Mouse (Mus musculus): Measurements from ENCODE around the gene Elp5. TPM values are rescaled to one million over a fixed set of nuclear protein-coding genes. Genes with fewer than 3 reads are reported as not detected.
A peak's percentile ranks its signal among the peaks of the same experiment; 100 is the strongest.
"Not testable (repeated sequence)": the region's sequence is repeated elsewhere in the genome, so short reads cannot be mapped to it uniquely, and the experiment has no call there.

Gene Elp5
- total RNA-seq, 1 experiment from 2014 or later: 71.1 TPM

DNA sequence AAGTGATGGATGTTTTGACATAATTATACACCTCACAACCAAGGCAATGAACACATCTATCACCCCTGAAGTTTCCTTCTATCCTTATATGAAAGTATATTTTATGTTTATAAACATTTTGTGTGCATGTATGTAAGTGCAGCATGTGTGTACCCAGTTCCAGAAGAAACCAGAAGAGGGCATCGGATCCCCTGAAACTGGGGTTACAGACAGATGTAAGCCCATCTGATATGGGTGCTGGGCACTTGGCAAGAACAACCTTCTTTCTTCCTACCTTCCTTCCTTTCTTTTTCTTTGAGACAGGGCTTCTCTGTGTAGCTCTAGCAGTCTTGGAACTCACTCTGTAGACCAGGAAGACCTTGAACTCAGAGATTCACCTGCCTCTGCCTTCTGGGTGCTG lies 26.1 kb downstream of the Elp5 start:
- DNase-seq: no peak

GRCm38 (mm10) chr11:69955618-69956017 lies 26.7 kb downstream of the Elp5 start:
- not testable (repeated sequence) for DNase-seq

DNA sequence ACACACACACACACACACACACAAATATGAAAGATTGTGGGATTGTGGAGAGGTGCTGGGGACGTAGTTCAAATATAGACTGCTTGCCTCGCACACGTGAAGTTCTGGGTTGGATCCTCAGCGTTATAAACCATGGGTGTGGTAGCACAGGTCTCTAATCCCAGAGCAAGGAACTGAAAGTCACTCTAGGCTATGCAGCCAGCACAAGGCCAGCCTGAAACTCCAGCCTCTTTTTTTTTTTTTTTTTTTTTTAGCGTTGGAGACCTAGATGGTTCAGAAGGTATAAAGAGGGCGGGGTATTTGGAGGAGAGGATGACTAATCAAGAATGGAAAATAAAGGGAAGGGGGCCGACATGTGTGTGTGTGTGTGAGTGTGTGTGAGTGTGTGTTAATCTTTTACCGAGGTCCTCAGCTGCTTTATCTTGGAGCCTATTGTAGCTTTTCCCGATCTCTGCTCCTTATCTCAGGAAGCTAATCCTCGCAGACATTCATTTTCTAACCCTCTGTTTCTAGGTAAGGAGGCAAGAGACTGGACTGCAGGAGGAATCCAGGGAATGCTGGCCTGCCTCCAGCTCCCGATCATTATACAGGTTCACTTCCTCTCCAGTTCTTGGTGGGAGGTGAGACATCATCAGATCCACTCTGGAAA lies 28.9 kb downstream of the Elp5 start:
- no peak for DNase-seq

GRCm38 (mm10) chr11:69952274-69952673 lies 30.0 kb downstream of the Elp5 start:
- DNase-seq: no peak

DNA sequence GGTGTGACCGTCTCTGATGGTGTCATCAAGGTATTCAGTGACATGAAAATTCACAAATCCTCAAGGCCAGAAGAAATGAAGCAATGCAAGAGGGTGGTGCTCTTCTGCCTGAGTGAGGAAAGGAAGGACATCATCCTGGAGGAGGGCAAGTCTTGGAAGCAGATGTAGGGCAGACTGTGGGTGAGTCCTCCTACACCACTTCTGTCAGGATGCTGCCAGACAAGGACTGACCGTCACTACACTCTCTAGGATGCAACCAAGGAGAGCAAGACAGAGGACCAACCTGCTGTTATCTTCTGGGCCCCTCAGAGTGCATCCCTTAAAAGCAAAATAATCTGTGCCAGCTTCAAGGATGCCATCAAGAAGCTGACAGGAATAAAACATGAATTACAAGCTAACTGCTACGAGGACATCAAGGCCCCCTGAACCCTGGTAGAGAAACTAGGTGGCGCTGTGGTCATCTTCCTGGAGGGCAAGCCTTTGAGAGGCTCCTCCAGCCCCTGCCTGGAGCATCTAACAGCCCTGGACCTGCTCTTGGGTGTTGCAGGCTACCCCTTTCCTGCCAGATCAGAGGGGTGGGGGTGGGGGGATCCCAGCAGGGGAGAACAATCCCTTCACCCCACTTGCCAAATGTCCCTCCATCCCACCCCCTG lies 31.4 kb downstream of the Elp5 start:
- DNase-seq: no peak

GRCm38 (mm10) chr11:69948763-69949150 lies 33.6 kb downstream of the Elp5 start:
- peak; percentile 83 for DNase-seq

GRCm38 (mm10) chr11:69948066-69948762 lies 34.1 kb downstream of the Elp5 start, which contains the start of gene Slc2a4:
Gene Slc2a4, minus strand, starts transcription at chr11:69948188.
- DNase-seq: peak; percentile 95

GRCm38 (mm10) chr11:69947337-69948065 lies 34.8 kb downstream of the Elp5 start:
- peak; percentile 57 for DNase-seq

- no peak for DNase-seq
Observed at GRCm38 (mm10) chr11:69945997-69946891, 36.1 kb downstream of the Elp5 start.

DNA sequence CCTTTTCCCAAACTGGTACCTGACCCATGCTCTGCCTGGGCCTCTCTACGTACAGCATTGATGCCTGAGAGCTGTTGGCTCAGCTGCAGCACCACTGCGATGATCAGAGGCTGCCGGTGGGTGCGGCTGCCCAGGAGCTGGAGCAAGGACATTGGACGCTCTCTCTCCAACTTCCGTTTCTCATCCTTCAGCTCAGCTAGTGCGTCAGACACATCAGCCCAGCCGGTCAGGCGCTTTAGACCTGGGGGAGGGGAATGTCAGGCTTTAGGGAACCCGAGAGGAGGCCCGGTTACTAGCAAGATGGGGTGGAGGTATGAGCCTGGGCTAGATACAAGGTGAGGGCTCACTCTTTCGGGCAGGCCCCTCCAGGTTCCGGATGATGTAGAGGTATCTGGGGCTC lies 37.1 kb downstream of the Elp5 start:
- peak; percentile 53 for DNase-seq

DNA sequence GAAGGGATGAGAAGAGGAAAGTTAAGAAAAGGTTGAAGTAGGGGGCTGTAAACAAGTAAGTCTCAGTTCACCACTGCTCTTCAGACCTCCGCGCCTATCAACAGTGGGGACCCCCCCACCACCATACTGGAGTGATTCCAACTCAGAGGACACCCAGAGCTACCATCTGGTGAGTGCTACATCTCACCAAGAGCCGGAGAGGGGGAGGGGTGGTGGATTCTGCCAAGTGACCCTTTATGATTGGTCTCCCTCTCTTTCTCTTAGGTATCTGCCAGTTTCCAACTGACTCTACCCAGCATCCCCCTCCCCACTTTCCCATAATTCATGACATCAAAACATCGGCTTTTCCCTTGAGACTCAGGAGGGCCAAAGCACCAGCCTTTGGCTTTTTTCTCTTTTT lies 41.4 kb downstream of the Elp5 start:
- no peak for DNase-seq

DNA sequence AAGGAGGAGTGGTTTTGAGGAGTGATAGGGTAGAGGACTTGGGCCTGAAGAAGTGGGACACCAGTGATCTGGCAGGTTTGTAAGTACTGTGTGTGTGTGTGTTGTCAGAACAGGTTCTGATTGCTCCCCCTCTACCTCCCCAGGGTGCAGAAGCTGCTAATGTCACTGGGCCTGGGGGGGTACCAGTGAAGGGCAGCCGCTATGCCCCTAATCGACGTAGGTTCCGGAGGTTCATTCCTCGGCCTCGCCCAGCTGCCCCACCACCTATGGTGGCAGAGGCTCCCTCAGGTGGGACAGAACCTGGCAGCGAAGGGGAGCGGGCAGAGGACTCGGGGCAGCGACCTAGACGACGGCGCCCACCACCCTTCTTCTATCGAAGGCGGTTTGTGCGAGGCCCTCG lies 42.6 kb downstream of the Elp5 start:
- DNase-seq: no peak

DNA sequence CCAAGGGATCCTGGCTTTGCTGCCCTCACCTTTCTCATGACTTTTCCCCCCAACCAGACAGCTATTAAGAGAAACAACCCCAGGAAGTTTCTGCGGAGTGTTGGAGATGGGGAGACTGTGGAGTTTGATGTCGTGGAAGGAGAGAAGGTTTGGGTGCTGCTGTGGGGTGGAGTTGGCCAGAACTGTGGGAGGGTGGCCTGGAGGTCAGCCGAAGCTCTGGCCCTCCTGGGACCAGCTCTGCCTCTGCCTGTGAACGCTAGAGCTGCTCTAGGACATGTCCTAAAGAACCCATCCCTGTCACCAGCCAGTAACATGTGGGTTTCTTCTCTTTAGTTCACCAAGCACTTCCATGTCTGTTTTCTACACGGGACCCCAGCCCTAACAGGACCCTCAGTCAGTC lies 43.1 kb downstream of the Elp5 start:
- no peak for DNase-seq

DNA sequence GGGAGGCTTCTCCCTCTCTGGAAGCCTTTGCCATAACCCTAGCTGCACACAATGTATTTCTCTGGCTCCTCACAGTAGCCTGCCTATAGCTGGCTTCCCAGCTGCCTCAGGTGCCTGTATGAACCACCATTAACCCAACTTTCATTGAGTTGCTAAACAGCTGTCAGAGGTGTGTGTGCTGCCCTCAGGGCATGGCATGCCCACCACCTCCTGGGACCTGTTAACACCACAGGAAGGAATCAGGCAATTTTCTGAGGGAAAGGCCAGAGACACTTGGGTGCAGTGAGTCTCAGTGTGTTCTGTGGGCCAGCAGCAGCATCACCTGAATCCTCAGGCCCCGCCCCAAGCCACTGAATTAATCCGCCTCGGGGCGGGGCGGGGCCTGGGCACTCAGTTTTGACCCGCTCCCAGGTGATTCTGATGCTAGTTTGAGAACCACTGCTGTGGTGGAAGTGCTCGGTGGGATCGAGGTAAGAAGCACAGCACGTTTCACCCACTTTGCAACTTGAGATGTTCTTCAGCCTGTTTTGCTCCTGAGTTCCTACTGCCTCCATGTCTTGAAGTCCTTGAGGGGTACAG lies 43.8 kb downstream of the Elp5 start:
- no peak for DNase-seq

GRCm38 (mm10) chr11:69937834-69938233 lies 44.5 kb downstream of the Elp5 start:
- no peak for DNase-seq

DNA sequence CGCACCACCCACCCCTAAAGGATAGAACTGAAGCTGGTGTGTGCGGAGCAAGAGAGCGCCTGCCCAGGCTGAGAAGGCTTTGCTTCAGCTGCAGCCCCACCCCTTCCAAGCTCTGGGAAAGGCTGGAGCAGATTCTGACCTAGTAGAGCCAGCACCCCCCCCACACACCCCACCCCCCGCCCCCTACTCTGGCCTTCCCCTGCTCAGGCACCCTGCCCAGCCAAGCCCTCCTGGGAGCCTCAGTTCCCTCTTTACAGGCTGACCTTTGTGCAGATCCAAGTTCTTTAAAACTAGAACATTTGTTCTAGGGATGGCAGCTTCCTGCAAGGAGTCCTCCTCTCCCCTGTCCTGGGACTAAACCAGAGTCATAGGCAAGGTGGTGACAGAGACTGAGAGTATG lies 44.9 kb downstream of the Elp5 start:
- DNase-seq: peak; percentile 53

DNA sequence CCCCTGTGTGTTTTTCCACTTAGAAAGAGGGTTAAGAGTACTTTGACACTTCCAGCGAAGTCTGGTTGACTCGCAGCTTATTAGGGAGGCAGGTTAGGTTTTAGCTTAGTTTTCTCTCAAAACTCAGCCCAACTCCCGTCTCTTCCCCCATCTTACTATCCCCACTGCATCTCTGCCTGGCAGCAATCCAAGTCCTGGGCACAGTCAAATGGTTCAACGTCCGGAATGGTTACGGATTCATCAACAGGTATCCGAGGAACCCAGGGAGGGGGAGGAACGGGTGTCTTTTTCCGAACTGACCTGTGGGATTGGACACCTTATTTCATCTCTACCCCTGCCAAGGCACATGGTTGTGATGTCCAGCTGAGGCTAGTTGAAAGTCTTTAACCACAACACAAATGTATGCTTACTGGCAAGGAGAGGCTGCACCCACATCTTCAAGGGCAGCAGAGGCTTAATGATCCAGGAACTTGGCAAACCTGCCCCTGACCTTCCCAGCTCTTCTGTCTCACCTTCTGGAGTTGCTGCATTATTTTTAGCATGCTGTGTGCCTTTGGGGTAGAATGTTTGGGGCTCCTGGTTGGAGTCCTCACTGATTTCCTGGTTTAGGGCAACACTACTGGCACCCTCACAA lies 45.5 kb downstream of the Elp5 start:
- DNase-seq: no peak

GRCm38 (mm10) chr11:69936156-69936555 lies 46.2 kb downstream of the Elp5 start:
- no peak for DNase-seq

DNA sequence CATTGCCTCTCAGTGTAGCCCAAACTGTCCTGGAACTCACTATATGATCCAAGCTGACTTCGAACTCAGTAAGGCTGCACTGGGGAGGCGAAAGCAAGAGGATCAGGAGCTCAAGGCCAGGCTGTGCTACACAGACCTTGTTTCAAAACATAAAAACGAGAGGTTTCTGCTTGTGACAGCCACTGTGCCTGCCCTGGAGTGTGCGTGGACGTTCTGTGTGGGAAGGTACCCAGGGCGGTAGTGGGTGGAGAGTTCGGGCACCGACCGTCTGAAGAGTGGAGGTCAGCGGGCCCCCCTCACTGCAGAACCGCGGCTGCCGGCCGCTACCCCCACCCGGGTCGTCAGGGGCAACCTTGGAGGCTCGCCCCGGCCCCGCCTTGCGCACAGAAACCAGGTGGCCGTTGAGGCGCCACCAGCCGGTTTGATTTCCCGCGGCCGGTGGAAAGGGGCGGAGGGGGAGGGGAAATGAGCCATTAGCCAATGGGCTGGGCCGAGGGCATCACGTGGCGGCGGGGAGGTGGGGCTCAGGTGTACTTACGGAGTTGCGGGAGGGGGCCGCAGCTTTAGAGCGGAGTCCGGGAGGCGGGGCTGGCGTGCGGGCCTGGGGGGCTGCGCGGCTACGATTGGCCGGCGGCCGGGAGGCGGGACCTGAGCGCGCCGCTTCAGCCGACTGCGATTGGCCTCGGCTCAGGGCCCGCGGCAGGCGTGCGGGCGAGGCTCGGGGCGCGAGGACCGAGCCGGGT lies 47.0 kb downstream of the Elp5 start, which contains the start of gene Ybx2:
Gene Ybx2, plus strand, starts transcription at position 660 of the 743 bp plus-strand sequence.
- DNase-seq: peak; percentile 91

DNA sequence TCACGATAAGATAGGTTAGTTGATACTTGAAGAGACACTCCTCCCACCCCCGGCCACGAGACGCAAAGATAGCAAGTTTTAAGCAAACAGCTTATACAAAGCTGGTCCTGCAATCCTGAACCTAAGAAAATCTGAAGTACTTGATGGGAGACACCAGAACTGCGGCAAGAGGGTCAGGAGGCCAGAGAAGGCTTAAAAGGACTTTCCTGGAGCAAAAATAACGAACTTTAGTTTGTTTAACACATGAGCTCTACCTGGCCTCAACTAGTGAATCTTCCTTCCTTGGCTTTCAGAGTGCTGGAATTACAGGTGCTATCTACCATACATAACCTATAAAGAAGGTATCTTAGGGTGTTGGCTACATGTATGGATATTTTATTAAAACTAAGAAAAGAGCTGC lies 47.6 kb downstream of the Elp5 start:
- no peak for DNase-seq
